Mouse (Mus musculus) yolk sac, embryonic 10.5 days (tissue): ENCODE measurements around the gene Arrdc5.

Experiments used
- DNase-seq: peaks from one replicate; pipeline ENCODE4 v3.0.0-alpha.2; 2017; ENCODE audit warnings: low spot score

The Arrdc5 gene

DNA sequence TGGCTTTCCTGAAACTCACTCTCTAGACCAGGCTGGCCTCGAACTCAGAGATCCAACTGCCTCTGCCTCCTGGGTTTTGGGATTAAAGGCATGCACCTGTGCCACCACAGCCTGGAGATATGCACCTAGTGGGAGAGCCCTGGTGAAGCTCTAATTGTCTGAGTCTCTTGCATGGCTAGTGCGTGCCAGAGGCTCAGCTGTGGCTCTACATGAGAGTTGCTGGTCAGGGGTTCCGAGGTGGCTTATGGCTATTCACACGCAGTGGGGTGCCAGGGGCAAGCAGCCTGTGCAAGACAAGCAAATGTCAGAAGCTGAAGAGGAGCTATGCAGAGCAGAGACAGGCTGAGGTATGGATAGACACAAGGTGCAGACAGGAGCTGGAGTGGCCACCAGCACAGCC is 45.4 kb downstream of the Arrdc5 start:
- DNase-seq, result no peak

DNA sequence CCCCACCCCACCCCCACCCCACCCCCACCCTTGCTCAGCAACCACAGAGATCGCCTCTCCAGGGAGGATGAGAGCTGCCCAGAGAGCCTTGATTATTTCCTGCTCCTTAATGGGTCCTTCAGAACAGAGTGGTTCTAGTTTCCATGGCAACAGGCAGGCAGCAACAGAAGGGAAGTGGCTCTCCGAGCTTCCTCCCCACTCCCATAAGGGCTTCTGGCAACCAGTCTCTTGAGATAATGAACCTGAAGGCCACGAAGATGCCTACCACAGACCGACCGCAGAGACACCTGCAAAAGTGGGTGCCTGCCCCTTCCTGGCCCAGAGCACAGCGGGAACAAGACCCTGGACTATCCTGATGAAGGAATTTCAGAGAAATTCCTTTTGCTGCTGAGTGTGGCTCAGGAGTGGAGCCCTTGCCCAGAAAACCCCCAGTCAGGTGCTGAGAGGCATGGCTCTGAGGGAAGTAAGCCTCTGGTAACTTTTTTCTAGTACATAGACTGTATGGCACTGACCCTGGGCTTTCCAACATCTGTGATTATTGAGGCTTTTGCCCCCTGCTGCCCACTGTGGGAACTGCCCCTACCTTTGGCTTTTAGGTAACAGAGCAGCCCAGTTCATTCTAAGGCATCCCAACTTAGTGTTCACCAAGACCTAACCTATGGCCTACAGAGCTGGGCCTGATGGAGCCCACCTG is 48.8 kb downstream of the Arrdc5 start:
- peak; percentile 22 for DNase-seq

DNA sequence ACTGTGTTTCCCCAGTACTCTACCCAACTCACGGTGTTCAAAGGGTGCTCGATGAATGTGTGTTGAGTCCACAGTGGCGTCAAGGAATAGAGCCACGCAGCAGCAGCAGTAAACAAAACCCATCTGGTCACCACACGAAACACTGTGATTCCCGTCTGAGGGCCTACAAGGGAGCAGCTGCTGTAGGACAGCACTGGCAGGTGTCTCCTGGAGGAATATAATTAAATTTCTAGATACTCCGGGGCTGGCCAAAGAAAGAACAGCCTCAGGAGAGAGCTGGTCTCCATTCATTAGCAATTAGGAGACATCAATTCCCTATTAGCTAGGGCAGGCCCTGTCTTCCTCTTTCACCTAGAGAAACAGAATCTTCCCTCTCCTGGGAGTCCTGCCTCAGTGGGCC is 54.5 kb downstream of the Arrdc5 start:
- no peak for DNase-seq
